Mouse (Mus musculus): ENCODE results near the gene Rps16. TPM values are rescaled to one million over a fixed set of nuclear protein-coding genes. Genes with fewer than 3 reads are reported as not detected.

The Rps16 gene
- over 10,000 TPM in 1 of 2 experiments, 1,000 to 10,000 TPM in 1; 5,175 to 11,723 TPM for polyA plus RNA-seq (2012; fragmentation: generic; extraction: Trizol)

DNA sequence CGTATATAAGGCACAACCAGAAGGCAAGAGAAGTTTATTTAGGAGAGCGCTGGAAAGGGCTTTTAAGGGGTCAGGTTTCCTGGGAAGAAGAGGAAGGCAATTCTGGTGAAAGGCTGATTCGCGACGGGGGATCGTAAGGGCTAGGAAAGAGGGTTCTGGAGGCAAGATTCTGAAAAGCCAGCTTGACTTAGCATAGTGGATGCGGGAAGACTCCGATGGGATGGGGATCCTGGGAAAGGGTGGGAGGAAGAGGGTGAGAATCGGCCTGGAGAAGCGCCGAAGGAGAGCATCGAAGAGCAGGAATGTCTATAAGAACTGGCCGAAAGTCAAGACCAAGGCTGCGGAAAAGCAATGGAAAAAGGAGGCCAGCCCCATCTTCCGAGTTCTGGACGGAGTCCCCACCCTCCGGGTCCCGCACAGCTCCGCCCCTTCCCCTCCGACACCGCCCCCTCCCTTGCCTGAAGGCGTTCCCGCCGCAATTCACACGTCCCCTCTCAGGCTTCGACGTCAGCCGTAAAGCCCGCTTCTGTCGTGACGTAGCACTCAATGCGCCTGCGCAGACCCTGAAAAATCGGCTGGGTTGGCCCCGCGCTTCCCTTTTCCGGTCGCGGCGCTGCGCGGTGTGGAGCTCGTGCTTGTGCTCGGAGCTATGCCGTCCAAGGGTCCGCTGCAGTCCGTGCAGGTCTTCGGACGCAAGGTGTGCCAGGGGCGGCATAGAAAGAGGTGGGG, at the start of gene Rps16:
Rps16 (plus strand) TSS at position 498 of the 729 bp plus-strand sequence.

DNA sequence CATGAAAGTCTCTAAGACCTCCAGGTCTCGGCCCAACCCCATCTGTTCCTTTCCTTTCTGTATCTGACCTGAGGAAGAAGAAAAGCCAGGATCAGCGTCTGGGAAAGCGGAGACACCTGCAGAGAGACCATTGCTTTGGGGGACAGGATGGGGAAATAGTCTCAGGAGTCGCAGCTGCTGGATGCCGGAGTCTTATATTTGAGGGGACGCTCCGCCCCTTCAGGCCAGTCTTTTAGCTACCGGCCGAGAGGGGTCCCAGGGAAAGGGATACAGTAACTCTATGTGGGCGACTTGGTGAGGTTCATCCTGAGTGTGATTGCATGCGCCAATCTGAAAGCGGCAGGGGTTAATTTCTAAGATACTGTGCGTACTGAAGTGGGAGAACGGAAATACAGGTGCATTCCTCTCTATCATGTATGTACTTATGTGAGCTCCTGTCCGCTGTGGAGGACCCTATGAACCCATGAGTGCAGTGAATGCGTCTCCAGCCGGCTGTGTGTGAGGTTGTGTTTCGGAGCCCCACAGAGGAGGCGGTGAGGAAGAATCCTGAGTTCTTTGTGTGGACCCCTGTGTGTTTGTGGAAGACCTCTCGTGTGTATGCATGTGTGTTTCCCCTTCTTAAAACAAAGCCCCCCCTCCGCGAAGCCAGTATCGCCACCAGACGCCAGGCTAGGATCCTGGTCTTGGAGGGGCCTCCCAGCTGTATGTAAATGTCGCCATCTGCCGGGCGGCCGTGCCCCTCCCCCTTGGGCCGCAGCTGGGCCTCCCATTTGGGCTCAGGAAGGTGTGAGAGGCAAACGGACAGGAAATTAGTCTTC, 48.6 kb upstream of the Rps16 start, which contains the start of gene Dll3:
Dll3 (minus strand) TSS at position 623 of the 818 bp plus-strand sequence.

DNA sequence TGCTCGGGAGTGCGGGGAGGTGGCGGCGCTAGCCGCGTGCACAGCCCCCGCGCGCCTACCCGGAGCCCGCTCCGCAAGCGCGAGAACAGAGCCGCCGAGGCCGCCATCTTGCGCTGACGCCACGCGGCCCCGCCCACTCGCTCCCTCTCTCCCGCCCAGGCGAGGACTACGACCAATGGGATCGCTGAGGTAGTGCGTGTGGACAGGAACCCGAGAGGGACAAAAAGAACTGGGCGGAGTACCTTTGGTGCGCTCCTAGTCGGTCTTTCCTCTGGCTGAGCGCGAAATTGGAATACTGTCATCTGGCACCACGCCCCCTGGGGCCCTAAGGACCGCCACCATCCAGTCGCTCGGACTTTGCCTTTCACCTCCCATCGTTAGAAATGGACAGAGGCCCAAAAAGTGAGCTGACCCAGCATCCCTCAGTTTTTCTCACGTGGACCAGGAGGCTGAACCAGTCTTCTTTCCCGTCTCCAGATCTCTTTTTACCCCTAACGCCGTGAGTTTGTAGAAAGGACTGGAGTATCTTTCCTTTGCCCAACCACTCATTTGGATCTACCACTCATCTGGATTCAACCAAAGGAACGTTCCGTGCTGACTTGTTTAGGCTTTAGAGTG, 38.4 kb upstream of the Rps16 start, which contains the start of gene Timm50:
Timm50 (minus strand) TSS at position 147 of the 618 bp plus-strand sequence.

DNA sequence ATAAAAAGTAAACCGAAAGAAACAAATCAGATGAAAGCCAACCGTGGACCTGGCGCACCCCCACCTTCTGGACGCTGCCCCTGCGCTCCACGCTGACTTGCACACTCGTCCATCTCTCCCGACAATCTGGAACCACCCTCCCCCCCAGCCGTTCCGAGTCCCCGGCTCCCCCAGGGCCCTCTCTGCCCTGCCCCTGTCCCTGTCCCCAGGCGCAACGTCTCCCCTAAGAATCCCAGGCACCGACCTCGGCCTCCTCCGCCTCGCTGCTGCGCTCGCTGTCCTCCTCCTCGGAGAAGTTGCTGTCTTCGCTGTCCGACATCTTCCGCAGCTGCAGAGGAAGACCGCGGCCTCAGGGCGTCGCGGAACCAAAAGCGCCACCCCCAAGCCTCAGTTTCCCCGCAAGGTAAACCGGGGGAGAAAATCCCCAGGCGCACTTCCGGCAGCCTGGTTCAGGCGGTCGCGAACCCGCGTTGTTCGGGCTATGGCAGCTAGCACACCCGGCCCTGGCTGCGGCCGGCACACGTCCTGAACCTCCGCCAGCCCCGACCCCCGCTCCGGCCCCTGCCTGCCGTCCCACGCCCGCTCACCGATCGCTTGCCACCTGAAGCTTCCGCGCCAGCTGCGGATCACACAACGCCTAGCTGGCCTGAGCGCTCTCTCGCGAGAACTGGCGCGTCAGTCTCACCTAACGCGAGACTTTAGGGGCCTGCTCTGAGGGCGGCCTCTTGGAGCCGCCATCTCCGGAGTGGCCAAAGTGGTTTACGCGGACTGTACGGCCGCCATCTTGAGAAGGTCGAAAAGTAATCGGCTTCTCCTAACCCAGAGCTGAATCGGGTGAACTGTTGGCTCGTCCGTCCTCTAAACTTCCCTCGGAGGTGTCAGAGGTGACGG, 12.1 kb upstream of the Rps16 start, which contains the start of gene Supt5:
Supt5 (minus strand) TSS at position 639 of the 891 bp plus-strand sequence.

DNA sequence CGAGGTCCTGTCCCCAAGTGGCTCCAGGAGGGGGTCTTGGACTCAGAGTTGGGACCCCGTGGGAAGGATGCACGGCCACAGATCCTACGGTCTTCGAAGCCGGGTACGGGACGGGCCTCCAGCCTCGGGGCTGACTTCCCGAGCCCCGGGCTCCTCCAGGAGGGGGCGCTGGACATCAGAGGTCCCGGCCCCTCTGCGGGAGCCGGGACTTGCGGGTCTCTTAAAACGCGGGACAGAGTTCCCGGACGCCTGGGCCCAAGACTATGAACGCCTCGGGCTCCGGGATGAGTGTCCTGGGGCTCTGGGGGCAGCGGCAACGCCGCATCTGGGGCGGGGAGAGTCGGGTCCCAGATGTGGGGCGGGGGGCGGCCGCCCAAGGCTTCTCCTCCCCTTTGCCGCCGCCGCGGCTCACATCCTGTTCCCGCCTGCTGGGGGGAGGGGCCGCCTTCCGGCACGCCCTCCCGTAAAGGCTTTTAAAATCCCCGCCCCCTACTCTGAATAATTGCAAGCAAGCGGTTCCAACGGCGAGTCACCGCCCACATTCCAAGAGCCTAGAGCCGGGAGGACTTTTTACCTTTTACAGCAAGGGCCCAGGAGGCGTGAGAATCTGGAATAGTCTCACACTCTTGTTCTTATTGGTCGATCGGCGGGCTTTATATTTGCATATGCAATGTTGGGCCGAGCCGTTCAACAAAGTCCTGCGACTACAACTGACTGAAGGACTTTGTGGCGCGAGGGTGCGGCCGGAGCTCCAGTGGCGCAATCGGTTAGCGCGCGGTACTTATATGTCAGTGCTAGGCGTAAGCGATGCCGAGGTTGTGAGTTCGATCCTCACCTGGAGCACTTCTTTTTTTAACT, 22.0 kb downstream of the Rps16 start, which contains the start of gene Plekhg2:
Plekhg2 (minus strand) TSS at position 349 of the 858 bp plus-strand sequence.

DNA sequence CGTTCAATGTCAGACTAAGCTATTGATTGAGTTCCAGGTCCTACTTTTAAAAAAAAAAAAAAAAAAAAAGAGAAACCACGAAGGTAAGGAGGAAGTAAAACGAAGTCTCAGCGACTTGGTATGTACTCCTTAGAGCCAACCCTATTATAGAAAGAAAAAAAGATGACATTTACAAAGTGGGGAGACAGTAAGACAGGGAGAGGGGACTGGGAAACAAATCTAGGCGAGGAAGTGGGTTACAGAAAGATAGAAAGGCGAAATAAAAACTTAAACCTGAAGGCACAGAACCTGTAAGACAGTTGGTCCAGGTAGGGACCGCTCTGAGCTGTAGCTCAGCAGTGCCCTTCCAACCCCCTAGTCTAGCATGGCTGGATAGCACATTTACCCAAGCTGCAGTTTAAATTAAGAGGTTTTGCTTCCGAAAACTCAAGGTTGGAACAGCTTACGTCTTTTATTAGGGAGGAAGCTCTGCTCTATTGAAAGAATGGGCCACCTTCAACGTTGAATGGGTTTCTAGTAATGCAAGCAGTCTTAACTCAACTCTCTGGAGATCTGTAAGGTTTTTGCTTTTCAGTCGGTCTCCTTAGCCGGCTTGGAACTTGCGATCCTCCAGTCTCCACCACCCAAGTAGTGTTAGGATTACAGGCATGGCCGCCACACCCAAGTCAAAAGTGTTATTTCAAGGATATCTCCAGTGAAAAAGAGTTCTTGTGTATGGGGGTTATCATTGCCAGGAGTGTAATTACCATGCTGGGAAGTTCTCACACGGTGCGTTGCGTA, 30.0 kb downstream of the Rps16 start, which contains the start of gene Zfp36:
Zfp36 (minus strand) TSS at position 17 of the 780 bp plus-strand sequence.

DNA sequence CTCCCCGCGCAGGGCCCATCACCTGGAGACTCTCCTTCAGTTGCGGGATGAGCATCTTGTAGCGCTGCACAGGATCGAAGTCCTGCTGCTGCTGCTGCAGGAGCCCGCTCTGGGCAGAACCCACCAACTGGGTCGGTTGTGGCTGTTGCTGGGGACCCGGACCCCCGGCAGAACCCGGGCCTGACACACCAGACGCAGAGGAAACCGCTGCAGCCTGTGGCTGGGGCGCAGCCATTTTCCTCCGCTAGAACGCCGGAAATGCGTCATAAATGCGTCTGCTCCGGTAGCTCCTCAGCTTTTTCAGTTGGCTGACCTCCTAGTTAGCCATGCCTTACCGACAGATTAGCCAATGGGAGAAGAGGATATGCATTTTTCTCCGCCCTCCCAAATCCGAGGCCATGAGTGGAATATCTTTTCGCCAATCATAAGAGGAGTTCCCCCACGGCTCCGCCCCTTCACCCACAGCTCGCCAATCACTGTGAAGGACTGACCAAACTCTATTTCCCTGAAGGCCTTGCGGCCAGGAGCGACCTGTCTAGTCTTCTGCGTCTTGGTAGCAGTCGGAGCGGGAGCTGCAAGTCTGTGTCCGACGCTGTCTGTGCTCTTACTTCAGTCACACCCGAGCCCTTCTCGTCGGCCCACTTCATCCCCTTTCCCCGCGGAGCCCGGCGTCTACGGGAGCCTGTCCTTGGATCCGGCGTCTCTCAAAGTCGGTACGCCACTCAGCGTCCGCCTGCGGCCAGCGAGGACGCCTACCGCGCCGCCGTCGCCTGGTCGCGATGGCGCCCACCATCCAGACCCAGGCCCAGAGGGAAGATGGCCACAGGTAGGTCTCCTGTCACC, 42.2 kb downstream of the Rps16 start, which contains the start of the genes Med29 and Paf1:
Med29 (minus strand) TSS at position 280 of the 843 bp plus-strand sequence.
Paf1 (plus strand) TSS at position 523 of the 843 bp plus-strand sequence.

Other genes starting within 250 kb of the Rps16 start
- 1 to 10 TPM in 1 of 2 experiments, under 1 TPM in 1; 0.07 to 1.5 TPM for gene 9530053A07Rik, start 221.2 kb upstream of the Rps16 start, polyA plus RNA-seq (2012; fragmentation: generic; extraction: Trizol)
- gene Fbl, start 180.9 kb upstream of the Rps16 start, polyA plus RNA-seq (2012; fragmentation: generic; extraction: Trizol) = 100 to 1,000 TPM in 1 of 2 experiments, 10 to 100 TPM in 1; 97.0 to 392 TPM
- gene Dyrk1b, start 171.2 kb upstream of the Rps16 start, polyA plus RNA-seq (2012; fragmentation: generic; extraction: Trizol) = 10 to 100 TPM in 1 of 2 experiments, 1 to 10 TPM in 1; 6.2 to 27.4 TPM
- 10 to 100 TPM in 1 of 2 experiments, 1 to 10 TPM in 1; 6.7 to 11.4 TPM for gene Eid2, start 82.8 kb upstream of the Rps16 start, polyA plus RNA-seq (2012; fragmentation: generic; extraction: Trizol)
- gene Eid2b, start 72.9 kb upstream of the Rps16 start, polyA plus RNA-seq (2012; fragmentation: generic; extraction: Trizol) = 1 to 10 TPM; 1.6 to 7.0 TPM
- gene Selenov, start 59.5 kb upstream of the Rps16 start, polyA plus RNA-seq (2012; fragmentation: generic; extraction: Trizol) = not detected
- under 1 TPM in 1 of 2 experiments, not detected in 1; 0.02 TPM for gene Dll3, start 48.4 kb upstream of the Rps16 start, polyA plus RNA-seq (2012; fragmentation: generic; extraction: Trizol)
- gene Timm50, start 38.6 kb upstream of the Rps16 start, polyA plus RNA-seq (2012; fragmentation: generic; extraction: Trizol) = 100 to 1,000 TPM in 1 of 2 experiments, 10 to 100 TPM in 1; 52.9 to 176 TPM
- 100 to 1,000 TPM in 1 of 2 experiments, 10 to 100 TPM in 1; 59.3 to 103 TPM for gene Supt5, start 11.9 kb upstream of the Rps16 start, polyA plus RNA-seq (2012; fragmentation: generic; extraction: Trizol)
- gene Plekhg2, start 21.9 kb downstream of the Rps16 start, polyA plus RNA-seq (2012; fragmentation: generic; extraction: Trizol) = 10 to 100 TPM in 1 of 2 experiments, 1 to 10 TPM in 1; 7.3 to 36.1 TPM
- gene Zfp36, start 29.6 kb downstream of the Rps16 start, polyA plus RNA-seq (2012; fragmentation: generic; extraction: Trizol) = 10 to 100 TPM in 1 of 2 experiments, 1 to 10 TPM in 1; 3.3 to 11.2 TPM
- 10 to 100 TPM; 42.7 to 61.9 TPM for gene Med29, start 42.1 kb downstream of the Rps16 start, polyA plus RNA-seq (2012; fragmentation: generic; extraction: Trizol)
- gene Paf1, start 42.3 kb downstream of the Rps16 start, polyA plus RNA-seq (2012; fragmentation: generic; extraction: Trizol) = 10 to 100 TPM; 14.8 to 40.0 TPM
- under 1 TPM; 0.14 to 0.22 TPM for gene Gmfg, start 86.8 kb downstream of the Rps16 start, polyA plus RNA-seq (2012; fragmentation: generic; extraction: Trizol)
- under 1 TPM; 0.01 to 0.11 TPM for gene Lrfn1, start 101.3 kb downstream of the Rps16 start, polyA plus RNA-seq (2012; fragmentation: generic; extraction: Trizol)
- not detected for gene Ifnl2, start 159.8 kb downstream of the Rps16 start, polyA plus RNA-seq (2012; fragmentation: generic; extraction: Trizol)
- not detected for gene Ifnl3, start 172.2 kb downstream of the Rps16 start, polyA plus RNA-seq (2012; fragmentation: generic; extraction: Trizol)
- not detected for gene Sycn, start 190.2 kb downstream of the Rps16 start, polyA plus RNA-seq (2012; fragmentation: generic; extraction: Trizol)
- not detected for gene Nccrp1, start 196.6 kb downstream of the Rps16 start, polyA plus RNA-seq (2012; fragmentation: generic; extraction: Trizol)
- gene Samd4b, start 247.5 kb downstream of the Rps16 start, polyA plus RNA-seq (2012; fragmentation: generic; extraction: Trizol) = 10 to 100 TPM; 14.8 to 48.1 TPM
- 10 to 100 TPM; 15.0 to 33.1 TPM for gene Pak4, start 247.5 kb downstream of the Rps16 start, polyA plus RNA-seq (2012; fragmentation: generic; extraction: Trizol)

Data from C3H10T1/2 (cell line).